Mouse (Mus musculus) erythroblast, embryonic 14.5 days (primary cell): Measurements from ENCODE around the gene Snd1. TPM values are rescaled to one million over a fixed set of nuclear protein-coding genes. Genes with fewer than 3 reads are reported as not detected.

Experiments
- H3K27me3 ChIP-seq: 2 replicates; pipeline ENCODE4 v1.6.1; 2012; ENCODE audit warnings: inconsistent platforms; ENCODE audit not compliant: control insufficient read depth
- H3K36me3 ChIP-seq: 2 replicates; pipeline ENCODE4 v1.6.1; 2012; ENCODE audit warnings: mild to moderate bottlenecking, inconsistent platforms; ENCODE audit not compliant: control insufficient read depth
- H3K4me1 ChIP-seq: 2 replicates; pipeline ENCODE4 v1.6.1; 2012; ENCODE audit warnings: inconsistent platforms; ENCODE audit not compliant: control insufficient read depth
- H3K4me3 ChIP-seq: replicated peaks from 2 replicates; pipeline ENCODE3; 2012; ENCODE audit warnings: moderate library complexity, mild to moderate bottlenecking, inconsistent platforms
- H3K9me3 ChIP-seq: 2 replicates; pipeline ENCODE4 v1.6.1; 2012; ENCODE audit warnings: low read length, inconsistent platforms, mixed read lengths; ENCODE audit not compliant: control insufficient read depth
- GATA1 ChIP-seq: IDR thresholded peaks from 2 replicates; pipeline ENCODE4 v1.6.1; 2012; ENCODE audit warnings: low read length, inconsistent platforms, mixed read lengths
- TAL1 ChIP-seq: IDR thresholded peaks from 3 replicates; pipeline ENCODE4 v1.6.1; 2012; ENCODE audit warnings: low read length, inconsistent platforms, mixed read lengths
- polyA plus RNA-seq: library from polyadenylated mRNA; stranded (reverse); fragments of >175 nt; gene quantifications from 2 replicates; pipeline ENCODE4 v1.2.3, GENCODE M21; 2012

Snd1 gene
- polyA plus RNA-seq, 1 experiment: 1.9 TPM

DNA sequence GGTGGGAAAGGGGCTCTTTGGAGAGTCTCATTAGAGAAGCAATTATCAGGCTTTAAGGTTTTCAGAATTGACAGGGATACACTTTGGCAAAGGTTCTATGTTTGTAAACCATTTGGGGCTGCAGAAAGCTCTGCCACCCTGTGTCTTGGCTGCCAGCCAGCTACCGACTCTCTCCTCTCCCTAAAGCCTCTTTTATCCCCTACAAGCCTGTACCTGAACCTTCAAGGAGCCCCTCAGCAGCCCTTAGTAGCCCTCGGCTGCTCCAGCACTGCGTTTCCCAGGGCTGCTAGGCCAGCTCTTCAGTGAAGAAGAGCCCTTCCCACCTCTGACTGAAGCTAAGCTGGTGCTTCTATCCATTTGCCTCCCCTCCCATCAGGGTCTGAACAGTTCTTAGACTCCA lies 378.2 kb downstream of the Snd1 start:
- no peak overlapping the region for H3K4me3 ChIP-seq
- H3K27me3 ChIP-seq: no peaks in the 10 kb centered on the region
- peaks cover 6% of the 10 kb centered on the region; the same call in 1 of the 2 replicates for H3K4me1 ChIP-seq
- TF ChIP-seq TAL1 (no peak), GATA1 (no peak)
- peaks cover 2% of the 10 kb centered on the region; the same call in 1 of the 2 replicates for H3K36me3 ChIP-seq
- H3K9me3 ChIP-seq: no peaks in the 10 kb centered on the region

DNA sequence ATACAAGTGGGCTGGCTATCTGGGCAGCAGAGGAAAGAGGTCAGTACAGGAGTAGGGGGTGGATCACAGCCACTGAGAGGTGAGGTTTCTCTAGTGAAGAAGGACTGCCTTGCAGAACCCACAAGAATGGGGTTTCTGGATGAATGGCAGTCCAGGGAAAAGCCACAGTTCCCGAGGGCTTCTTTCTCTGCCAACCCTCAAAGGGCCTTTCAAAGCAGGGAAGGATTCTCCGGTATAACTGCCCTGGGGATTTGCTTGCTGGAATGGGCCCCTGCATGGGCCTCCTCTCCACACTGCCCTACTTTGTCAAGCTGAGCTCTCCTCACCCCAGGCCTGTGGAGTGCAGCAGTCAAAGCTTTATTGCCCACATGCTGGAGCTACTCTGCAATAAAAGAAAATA lies 378.7 kb downstream of the Snd1 start:
- Histone ChIP-seq H3K4me1 (peaks cover 6% of the 10 kb centered on the region; the same call in 1 of the 2 replicates), H3K9me3 (no peaks in the 10 kb centered on the region), H3K27me3 (no peaks in the 10 kb centered on the region), H3K36me3 (peaks cover 2% of the 10 kb centered on the region; the same call in 1 of the 2 replicates), H3K4me3 (no peak overlapping the region)
- TF ChIP-seq GATA1 (no peak), TAL1 (no peak)

GRCm38 (mm10) chr6:28854598-28854997 lies 379.7 kb downstream of the Snd1 start:
- Histone ChIP-seq H3K36me3 (peaks cover 2% of the 10 kb centered on the region; the same call in 1 of the 2 replicates), H3K4me3 (no peak overlapping the region), H3K27me3 (no peaks in the 10 kb centered on the region), H3K9me3 (no peaks in the 10 kb centered on the region), H3K4me1 (peaks cover 6% of the 10 kb centered on the region; the same call in 1 of the 2 replicates)
- TF ChIP-seq GATA1 (no peak), TAL1 (no peak)

DNA sequence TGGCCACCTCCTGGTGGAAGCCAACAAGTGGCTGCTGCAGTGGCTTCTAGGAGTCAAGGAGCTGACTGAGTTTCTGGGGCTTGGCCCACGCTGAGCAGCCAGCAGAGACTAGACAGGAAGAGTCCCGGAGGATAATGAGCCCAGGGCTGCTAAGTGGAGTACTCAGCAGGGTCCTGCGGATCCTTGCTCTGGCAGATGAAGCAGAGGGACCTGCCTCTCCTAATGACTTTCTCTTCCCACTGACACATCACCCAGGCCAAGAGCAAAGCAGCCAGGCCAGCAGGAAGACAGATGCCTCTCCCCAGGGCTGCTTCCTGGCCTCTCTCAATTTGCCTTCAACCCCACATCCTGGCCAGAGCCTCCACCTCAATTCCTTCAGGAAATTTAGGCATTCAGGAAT lies 380.5 kb downstream of the Snd1 start:
- Histone ChIP-seq H3K36me3 (peaks cover 2% of the 10 kb centered on the region; the same call in 1 of the 2 replicates), H3K4me3 (no peak overlapping the region), H3K27me3 (no peaks in the 10 kb centered on the region), H3K4me1 (peaks cover 6% of the 10 kb centered on the region; the same call in 1 of the 2 replicates), H3K9me3 (no peaks in the 10 kb centered on the region)
- TF ChIP-seq TAL1 (no peak), GATA1 (no peak)

- Histone ChIP-seq H3K36me3 (no peaks in the 10 kb centered on the region; the same call in 1 of the 2 replicates), H3K4me1 (peaks cover 6% of the 10 kb centered on the region; the same call in 1 of the 2 replicates), H3K27me3 (no peaks in the 10 kb centered on the region), H3K4me3 (no peak overlapping the region), H3K9me3 (no peaks in the 10 kb centered on the region)
- TF ChIP-seq TAL1 (no peak), GATA1 (no peak)
Observed at GRCm38 (mm10) chr6:28856789-28857188, 381.9 kb downstream of the Snd1 start.

GRCm38 (mm10) chr6:28857198-28858180 lies 382.6 kb downstream of the Snd1 start:
- TF ChIP-seq GATA1: no peak
- no peak for TF ChIP-seq TAL1
- peaks cover 6% of the 10 kb centered on the region; the same call in 1 of the 2 replicates for H3K4me1 ChIP-seq
- H3K9me3 ChIP-seq: no peaks in the 10 kb centered on the region
- no peaks in the 10 kb centered on the region for H3K27me3 ChIP-seq
- H3K36me3 ChIP-seq: no peaks in the 10 kb centered on the region; the same call in 1 of the 2 replicates
- H3K4me3 ChIP-seq: no peak overlapping the region

GRCm38 (mm10) chr6:28859094-28859493 lies 384.2 kb downstream of the Snd1 start:
- Histone ChIP-seq H3K9me3 (no peaks in the 10 kb centered on the region), H3K4me1 (peaks cover 6% of the 10 kb centered on the region; the same call in 1 of the 2 replicates), H3K4me3 (no peak overlapping the region), H3K36me3 (no peaks in the 10 kb centered on the region; the same call in 1 of the 2 replicates), H3K27me3 (no peaks in the 10 kb centered on the region)
- TF ChIP-seq GATA1 (no peak), TAL1 (no peak)

DNA sequence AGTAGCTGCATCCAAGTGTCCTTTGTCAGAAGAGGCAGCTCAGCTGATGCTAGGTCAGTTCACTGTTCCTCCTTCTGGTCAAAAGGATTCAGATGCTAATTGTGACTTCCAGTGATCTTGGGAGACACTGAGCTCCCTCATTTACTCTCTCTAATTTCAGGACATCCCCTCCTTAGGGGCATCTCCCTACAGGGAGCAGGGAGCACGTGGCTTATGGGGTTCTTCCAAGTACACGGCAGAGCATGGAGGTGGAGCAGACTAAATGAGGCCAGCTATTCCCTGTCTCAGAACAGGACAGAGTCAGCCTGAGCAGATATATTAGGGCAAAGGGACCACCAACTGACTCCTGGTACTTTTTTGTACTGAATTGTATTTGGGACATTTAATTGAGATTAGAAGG lies 385.5 kb downstream of the Snd1 start:
- Histone ChIP-seq H3K4me1 (peaks cover 6% of the 10 kb centered on the region; the same call in 1 of the 2 replicates), H3K4me3 (no peak overlapping the region), H3K9me3 (no peaks in the 10 kb centered on the region), H3K27me3 (no peaks in the 10 kb centered on the region), H3K36me3 (no peaks in the 10 kb centered on the region; the same call in 1 of the 2 replicates)
- TF ChIP-seq TAL1 (no peak), GATA1 (no peak)

- Histone ChIP-seq H3K36me3 (no peaks in the 10 kb centered on the region; the same call in 1 of the 2 replicates), H3K9me3 (no peaks in the 10 kb centered on the region), H3K27me3 (no peaks in the 10 kb centered on the region), H3K4me3 (no peak overlapping the region), H3K4me1 (peaks cover 6% of the 10 kb centered on the region; the same call in 1 of the 2 replicates)
- TF ChIP-seq TAL1 (no peak), GATA1 (no peak)
Observed at GRCm38 (mm10) chr6:28860922-28861321, 386.0 kb downstream of the Snd1 start.
